Comparison of ENCODE assay signal across 8 mouse cellular contexts in genomic region chr4:124849631-124850260, GRCm38 (mm10). TPM values are rescaled to one million over a fixed set of nuclear protein-coding genes. Genes with fewer than 3 reads are reported as not detected.
DNase-seq lines count a peak whose midpoint lies in the region; ATAC-seq lines count a peak whose summit lies in the region.

No protein-coding gene starts in this region.

- peak overlapping the region; percentile 85 for H3K4me3 ChIP-seq in forebrain, embryonic 15.5 days

- peak overlapping the region; percentile 87 for H3K9ac ChIP-seq in forebrain, embryonic 15.5 days (replicated peaks)

- no peaks in the 10 kb centered on the region for H3K9me3 ChIP-seq in forebrain, embryonic 15.5 days

- H3K36me3 ChIP-seq in forebrain, embryonic 15.5 days: peaks cover 26% of the 10 kb centered on the region

- WGBS in forebrain, embryonic 15.5 days: under 1% methylated on average over 24 of the region's 24 CpGs

- DNase-seq in T-cell, adult 2 months (ENCODE audit: low spot score): peak; percentile 9
- peak; percentile 28 for DNase-seq in c-Kit-positive CD71-positive TER-119-positive erythroid progenitor cells, embryonic 14.5 days (ENCODE audit: low spot score)
- DNase-seq in heart, postnatal 14 days: peak; percentile 42 to 49
- peak; percentile 64 to 77 for DNase-seq in layer of hippocampus, adult 18-20 months (ENCODE audit: low spot score in 2 of 2)
- peak; percentile 37 to 47 for DNase-seq in lung, adult 18-20 months
- peak; percentile 65 for DNase-seq in ovary, postnatal 36 days (ENCODE audit: low spot score)

- peak overlapping the region; percentile 96 for H3K27ac ChIP-seq in forebrain, embryonic 15.5 days (replicated peaks)

- ATAC-seq in forebrain, embryonic 15.5 days (replicated peaks): peak; percentile 41
- no peak for ATAC-seq in activated CD4-positive, CD25-positive, alpha-beta regulatory T cell, adult 4 months

- peaks cover 33% of the 10 kb centered on the region for H3K4me1 ChIP-seq in forebrain, embryonic 15.5 days

- intact Hi-C loops in heart, postnatal 14 days (cut with DNase I): loop anchor here (5.0 to 10.0 kb wide), 3 partner anchors 88 to 215 kb away; partner anchors contain the start of genes 9930104L06Rik, Cdca8, Dnali1 and Sf3a3

- peak overlapping the region; percentile 71 for H3K4me2 ChIP-seq in forebrain, embryonic 15.5 days (replicated peaks)

- H3K27me3 ChIP-seq in forebrain, embryonic 15.5 days: no peaks in the 10 kb centered on the region

RNA-seq across cellular contexts. Expression of gene Yrdc, which starts 0.7 kb away (rescaled TPM):
- 51.1 and 59.3 TPM in 2 replicates for polyA plus RNA-seq in forebrain, embryonic 15.5 days (2015; fragmentation: Nextera tagmentation; extraction: Ambion mirVana)
- total RNA-seq in heart, postnatal 14 days (2021): 10 to 100 TPM; 17.5 to 17.9 TPM
- total RNA-seq in layer of hippocampus, adult 18-20 months (2021): 10 to 100 TPM; 34.3 to 36.6 TPM
- 1 to 10 TPM; 4.4 to 6.2 TPM for polyA plus RNA-seq in activated CD4-positive, CD25-positive, alpha-beta regulatory T cell, adult 4 months (2017; shearing (Covaris generic))

RNA-seq across cellular contexts. Expression of gene 1110065P20Rik, which starts 1.2 kb away (rescaled TPM):
- polyA plus RNA-seq in forebrain, embryonic 15.5 days (2015; fragmentation: Nextera tagmentation; extraction: Ambion mirVana): 81.3 and 86.1 TPM in 2 replicates
- 10 to 100 TPM; 23.9 to 24.8 TPM for total RNA-seq in heart, postnatal 14 days (2021)
- 10 to 100 TPM; 79.5 to 89.0 TPM for total RNA-seq in layer of hippocampus, adult 18-20 months (2021)
- 1 to 10 TPM; 3.9 to 8.0 TPM for polyA plus RNA-seq in activated CD4-positive, CD25-positive, alpha-beta regulatory T cell, adult 4 months (2017; shearing (Covaris generic))

RNA-seq across cellular contexts. Expression of gene Maneal, which starts 12.2 kb away (rescaled TPM):
- polyA plus RNA-seq in forebrain, embryonic 15.5 days (2015; fragmentation: Nextera tagmentation; extraction: Ambion mirVana): 9.3 and 10.2 TPM in 2 replicates
- under 1 TPM; 0.10 to 0.17 TPM for total RNA-seq in heart, postnatal 14 days (2021)
- 10 to 100 TPM; 51.5 to 52.1 TPM for total RNA-seq in layer of hippocampus, adult 18-20 months (2021)
- polyA plus RNA-seq in activated CD4-positive, CD25-positive, alpha-beta regulatory T cell, adult 4 months (2017; shearing (Covaris generic)): under 1 TPM; 0.17 to 0.20 TPM

RNA-seq across cellular contexts. Expression of gene Epha10, which starts 31.0 kb away (rescaled TPM):
- polyA plus RNA-seq in forebrain, embryonic 15.5 days (2015; fragmentation: Nextera tagmentation; extraction: Ambion mirVana): 1.3 and 1.4 TPM in 2 replicates
- not detected for total RNA-seq in heart, postnatal 14 days (2021)
- 10 to 100 TPM; 39.0 to 42.3 TPM for total RNA-seq in layer of hippocampus, adult 18-20 months (2021)
- polyA plus RNA-seq in activated CD4-positive, CD25-positive, alpha-beta regulatory T cell, adult 4 months (2017; shearing (Covaris generic)): under 1 TPM in 1 of 2 experiments, not detected in 1; 0.30 TPM

RNA-seq across cellular contexts. Expression of gene Mtf1, which starts 47.8 kb away (rescaled TPM):
- 12.1 and 13.8 TPM in 2 replicates for polyA plus RNA-seq in forebrain, embryonic 15.5 days (2015; fragmentation: Nextera tagmentation; extraction: Ambion mirVana)
- total RNA-seq in heart, postnatal 14 days (2021): 10 to 100 TPM; 12.8 to 15.7 TPM
- total RNA-seq in layer of hippocampus, adult 18-20 months (2021): 10 to 100 TPM; 26.0 to 29.3 TPM
- 10 to 100 TPM; 14.2 to 18.5 TPM for polyA plus RNA-seq in activated CD4-positive, CD25-positive, alpha-beta regulatory T cell, adult 4 months (2017; shearing (Covaris generic))

Comparison
In these comparisons a context has a peak if more than half of its experiments do, and no peak if none do; other contexts are left out.
1. DNase-seq: peak in every context shown above with its lines; median percentile 70 in layer of hippocampus, adult 18-20 months; 65 in ovary, postnatal 36 days; 46 in heart, postnatal 14 days; 42 in lung, adult 18-20 months; 28 in c-Kit-positive CD71-positive TER-119-positive erythroid progenitor cells, embryonic 14.5 days; 9 in T-cell, adult 2 months.
2. RNA of gene Maneal, which starts 12.2 kb away (total RNA-seq): 51.5 to 52.1 TPM in layer of hippocampus, adult 18-20 months; 0.10 to 0.17 TPM in heart, postnatal 14 days; every median in the first group is over 10 times any median in the second.